Mouse (Mus musculus) olfactory bulb, adult 2 months (tissue): ENCODE measurements around the gene Calca. TPM values are rescaled to one million over a fixed set of nuclear protein-coding genes. Genes with fewer than 3 reads are reported as not detected.

Experiments
- H3K27ac ChIP-seq: fragments of 200-500 bp; 2 replicates; pipeline ENCODE4 v1.5.1; 2012; ENCODE audit warnings: low read depth, low read length; ENCODE audit not compliant: insufficient read depth
- H3K4me1 ChIP-seq: fragments of 200-500 bp; 2 replicates; pipeline ENCODE4 v1.6.1; 2012; ENCODE audit warnings: low read length; ENCODE audit not compliant: control insufficient read depth, insufficient read depth
- H3K4me3 ChIP-seq: fragments of 200-500 bp; 2 replicates; pipeline ENCODE4 v1.5.1; 2012; ENCODE audit warnings: mild to moderate bottlenecking, low read depth, low read length, moderate library complexity; ENCODE audit not compliant: insufficient read depth
- CTCF ChIP-seq: fragments of 200-500 bp; IDR thresholded peaks from 2 replicates; pipeline ENCODE4 v1.5.1; 2012; ENCODE audit warnings: low read depth, mild to moderate bottlenecking, low read length, moderate library complexity; ENCODE audit not compliant: insufficient read depth
- POLR2A ChIP-seq: fragments of 200-500 bp; IDR thresholded peaks from 2 replicates; pipeline ENCODE4 v1.6.1; 2012; ENCODE audit warnings: mild to moderate bottlenecking, low read depth, low read length, moderate library complexity; ENCODE audit not compliant: insufficient read depth
- WGBS: fragments of 180-500 bp; shearing (Covaris S2); methylation state at CpG from one replicate; pipeline ENCODE4 v1.1.7; 2018; 5-methylcytosine and 5-hydroxymethylcytosine counted together
- polyA plus RNA-seq: library from polyadenylated mRNA; stranded (reverse); fragments of >200 nt; gene quantifications from 2 replicates; pipeline ENCODE4 v1.2.4, GENCODE M21; 2012; ENCODE audit warnings: low replicate concordance; ENCODE audit not compliant: missing spikeins, insufficient read depth, insufficient read length

Gene Calca
- polyA plus RNA-seq, 1 experiment, result not detected

GRCm38 (mm10) chr7:114582441-114582840 lies 53.7 kb downstream of the Calca start:
- Histone ChIP-seq H3K4me3 (no peak overlapping the region), H3K4me1 (no peaks in the 10 kb centered on the region), H3K27ac (no peak overlapping the region)
- WGBS, result 67% methylated on average over 2 of the region's 2 CpGs
- no peak for TF ChIP-seq POLR2A
- no peak for TF ChIP-seq CTCF

Other genes with a start within 250 kb of the Calca start
- gene Pde3b, start 221.1 kb downstream of the Calca start, polyA plus RNA-seq, result not detected in 2 replicates
- gene Cyp2r1, start 73.4 kb downstream of the Calca start, polyA plus RNA-seq, result not detected in 2 replicates
- not detected in 2 replicates for gene Calcb, start 82.3 kb upstream of the Calca start, polyA plus RNA-seq
- gene Insc, start 107.3 kb upstream of the Calca start, polyA plus RNA-seq, result not detected in 2 replicates